Mouse (Mus musculus) adrenal gland, adult 8-10 months (tissue): ENCODE data around the gene Fbxo7. TPM values are rescaled to one million over a fixed set of nuclear protein-coding genes. Genes with fewer than 3 reads are reported as not detected.

Experiments
- DNase-seq: peaks from one replicate; pipeline ENCODE4 v3.0.0; 2022
- total RNA-seq, 4 experiments: library from RNA; stranded (reverse); gene quantifications; 2 replicates each; pipeline ENCODE4 v1.2.4; 2022

The Fbxo7 gene
- total RNA-seq, 4 experiments from 2014 or later: 25.6 to 36.4 (median 30.2) TPM

- no peak for DNase-seq
Observed at GRCm38 (mm10) chr10:86091919-86092318, 70.1 kb downstream of the Fbxo7 start.

- DNase-seq: no peak
Observed at GRCm38 (mm10) chr10:86093109-86094035, 71.6 kb downstream of the Fbxo7 start.

- no peak for DNase-seq
Observed at GRCm38 (mm10) chr10:86098363-86098762, 76.6 kb downstream of the Fbxo7 start.

- DNase-seq: no peak
Observed at GRCm38 (mm10) chr10:86100281-86100851, 78.6 kb downstream of the Fbxo7 start.

Other genes with a start within 250 kb of the Fbxo7 start
- 10 to 100 TPM; 20.1 to 23.7 (median 22.6) TPM for gene Pwp1, start 192.5 kb upstream of the Fbxo7 start, total RNA-seq
- 10 to 100 TPM; 12.5 to 17.8 (median 17.0) TPM for gene Prdm4, start 104.8 kb upstream of the Fbxo7 start, total RNA-seq
- not detected for gene Ascl4, start 94.3 kb upstream of the Fbxo7 start, total RNA-seq
- 100 to 1,000 TPM; 128 to 142 (median 137) TPM for gene Rtcb, start 64.1 kb upstream of the Fbxo7 start, total RNA-seq
- gene Bpifc, start 10.1 kb upstream of the Fbxo7 start, total RNA-seq: under 1 TPM in 2 of 4 experiments, not detected in 2; 0.75 to 0.87 TPM